Mouse (Mus musculus) ES-E14 (cell line): ENCODE results near the gene Pmpca.

Experiments
- CHD2 ChIP-seq: IDR thresholded peaks from 2 replicates; pipeline ENCODE4 v1.6.1; 2014; ENCODE audit warnings: mild to moderate bottlenecking, low read depth, low read length, inconsistent platforms
- HCFC1 ChIP-seq: IDR thresholded peaks from 2 replicates; pipeline ENCODE4 v1.6.1; 2012; ENCODE audit warnings: low read length, inconsistent platforms, borderline replicate concordance; ENCODE audit not compliant: insufficient read depth
- MAFK ChIP-seq: IDR thresholded peaks from 2 replicates; pipeline ENCODE4 v1.6.1; 2014; ENCODE audit warnings: mild to moderate bottlenecking, low read depth, low read length, inconsistent platforms; ENCODE audit not compliant: insufficient read depth
- ZNF384 ChIP-seq: IDR thresholded peaks from 2 replicates; pipeline ENCODE4 v1.6.1; 2012; ENCODE audit warnings: low read depth, low read length, inconsistent platforms

- no peak for TF ChIP-seq HCFC1
- no peak for TF ChIP-seq MAFK
- no peak for TF ChIP-seq ZNF384
- no peak for TF ChIP-seq CHD2
Measured at GRCm38 (mm10) chr2:26402265-26402664, 13.1 kb downstream of the Pmpca start.
